Mouse (Mus musculus) ES-E14 (cell line): ENCODE measurements around the gene Ndufs2.

Source experiments
- ZC3H11A ChIP-seq: IDR thresholded peaks from 2 replicates; pipeline ENCODE4 v1.6.1; 2012; ENCODE audit warnings: low read depth, mild to moderate bottlenecking, inconsistent platforms, low read length, borderline replicate concordance
- ZNF384 ChIP-seq: IDR thresholded peaks from 2 replicates; pipeline ENCODE4 v1.6.1; 2012; ENCODE audit warnings: low read depth, low read length, inconsistent platforms

GRCm38 (mm10) chr1:171232800-171233730 is 18.1 kb downstream of the Ndufs2 start:
- TF ChIP-seq ZNF384 (no peak), ZC3H11A (no peak)
